Mouse (Mus musculus): ENCODE data around the gene Tlr5.

The Tlr5 gene

GRCm38 (mm10) chr1:182991002-182991778, 36.6 kb downstream of the Tlr5 start:
- peak; percentile 76 to 81 for DNase-seq

Measured in cerebellum, postnatal 14 days (tissue).